Comparison of ENCODE assay signal across 17 mouse cellular contexts in the genomic region with DNA sequence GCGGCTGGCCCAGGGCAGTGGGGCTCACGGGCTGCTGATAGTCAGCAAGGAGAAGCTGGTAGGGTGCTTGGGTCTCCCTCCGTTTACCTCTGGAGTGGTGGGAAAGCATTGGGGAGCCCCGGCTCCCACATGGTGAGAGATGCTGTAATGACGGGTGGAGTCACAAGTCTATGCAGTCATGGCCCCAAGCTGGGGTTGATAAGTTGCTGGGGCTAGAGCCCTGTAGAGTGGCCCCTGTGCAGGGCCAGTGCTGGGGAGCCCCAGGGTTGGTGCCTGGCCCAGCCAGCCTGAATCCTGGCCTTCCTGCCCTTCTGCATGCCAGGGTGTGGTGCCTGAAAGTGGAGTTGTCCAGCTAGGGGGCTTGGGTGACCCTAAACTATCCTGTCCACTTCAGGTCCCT. TPM values are rescaled to one million over a fixed set of nuclear protein-coding genes. Genes with fewer than 3 reads are reported as not detected.
"Had no signal": no experiment of that assay in that cellular context is flagged by ENCODE, and none has a peak within 500 bp of the region (broad histone marks: within the 10 kb centered on the region; RNA-seq: fewer than 3 reads in every experiment).

No protein-coding gene starts in this region.

- H3K27me3 ChIP-seq: limb, embryonic 15.5 days; neural tube, embryonic 15.5 days had no signal

- H3K27ac ChIP-seq: limb, embryonic 15.5 days; midbrain, embryonic 10.5 days; neural tube, embryonic 15.5 days had no signal

- H3K9ac ChIP-seq: limb, embryonic 15.5 days; lung, embryonic 14.5 days; neural tube, embryonic 15.5 days had no signal

- H3K4me2 ChIP-seq: limb, embryonic 15.5 days; lung, embryonic 14.5 days; neural tube, embryonic 15.5 days had no signal

- H3K9me3 ChIP-seq: limb, embryonic 15.5 days; midbrain, embryonic 10.5 days; neural tube, embryonic 15.5 days had no signal

- H3K4me3 ChIP-seq: limb, embryonic 15.5 days; midbrain, embryonic 10.5 days; myocyte; neural tube, embryonic 15.5 days had no signal

- DNase-seq: kidney, adult 8-10 months; kidney, postnatal 36 days; left cerebral cortex, postnatal 4 days; lung, embryonic 14.5 days; lung, postnatal 10 days; lung, postnatal 4 days; midbrain, embryonic 14.5 days; right cerebral cortex, adult 18-20 months; right cerebral cortex, postnatal 25 days; thymus, postnatal 36 days had no signal

RNA-seq across cellular contexts. Expression of a gene that starts 9.3 kb away (rescaled TPM):
- total RNA-seq: megakaryocyte, adult 5-6 weeks had no signal
- polyA plus RNA-seq: kidney, embryonic 16.5 days; limb, embryonic 15.5 days; midbrain, embryonic 14.5 days; stomach, embryonic 16.5 days had no signal

RNA-seq across cellular contexts. Expression of a gene that starts 18.5 kb away (rescaled TPM):
- total RNA-seq: megakaryocyte, adult 5-6 weeks had no signal
